Mouse (Mus musculus) adrenal gland, postnatal 36 days (tissue): ENCODE results near the gene Prodh2. TPM values are rescaled to one million over a fixed set of nuclear protein-coding genes. Genes with fewer than 3 reads are reported as not detected.
A peak's percentile ranks its signal among the peaks of the same experiment; 100 is the strongest.

ENCODE experiments used
- DNase-seq, 2 experiments: peaks; one replicate each; pipeline ENCODE4 v3.0.0; 2021; ENCODE audit warnings: mixed read lengths in 1 of 2
- microRNA-seq: library from miRNA; unstranded; fragments of <30 nt; microRNA quantifications from one replicate; pipeline ENCODE4 v1.2.0, GENCODE M21; 2021
- total RNA-seq, 2 experiments: library from RNA; stranded (reverse); gene quantifications; 2 replicates each; pipeline ENCODE4 v1.2.3; 2021

Prodh2 gene
- total RNA-seq, 2 experiments from 2014 or later: 0.53 TPM; not detected in 1

GRCm38 (mm10) chr7:30550603-30551002 lies 57.2 kb downstream of the Prodh2 start:
- no peak for DNase-seq

GRCm38 (mm10) chr7:30551445-30552101 lies 58.2 kb downstream of the Prodh2 start:
- no peak for DNase-seq

- peak; percentile 95 to 97 for DNase-seq
Measured at GRCm38 (mm10) chr7:30552102-30553020, 58.9 kb downstream of the Prodh2 start, which contains the start of the genes Hspb6 and Proser3. Hspb6 (plus strand) TSS chr7:30552178. Proser3 (minus strand) TSS chr7:30552299.

- peak; percentile 79 to 83 for DNase-seq
Measured at GRCm38 (mm10) chr7:30553021-30553589, 59.7 kb downstream of the Prodh2 start.

- DNase-seq: no peak
Measured at GRCm38 (mm10) chr7:30553810-30554584, 60.6 kb downstream of the Prodh2 start.

GRCm38 (mm10) chr7:30556894-30557536 lies 63.6 kb downstream of the Prodh2 start:
- no peak for DNase-seq

- DNase-seq: peak in 1 of 2 experiments; percentile 38
Measured at GRCm38 (mm10) chr7:30557901-30558514, 64.6 kb downstream of the Prodh2 start.

GRCm38 (mm10) chr7:30558656-30559442 lies 65.4 kb downstream of the Prodh2 start:
- DNase-seq: no peak

- peak; percentile 97 to 98 for DNase-seq
Measured at GRCm38 (mm10) chr7:30559443-30559954, 66.1 kb downstream of the Prodh2 start, which contains the start of gene Lin37. Lin37 (minus strand) TSS chr7:30559838.

GRCm38 (mm10) chr7:30560296-30560695 lies 66.9 kb downstream of the Prodh2 start:
- no peak for DNase-seq

- no peak for DNase-seq
Measured at GRCm38 (mm10) chr7:30562526-30563116, 69.2 kb downstream of the Prodh2 start.

Small RNA genes lying within 50 kb of the gene (microRNA-seq; reads per million reads assigned to microRNA genes)
- gene Gm38670: 1.00 reads per million

Other genes starting within 250 kb of the Prodh2 start
- gene Thap8, start 213.5 kb upstream of the Prodh2 start, total RNA-seq: under 1 TPM; 0.46 to 0.56 TPM
- gene Wdr62, start 213.2 kb upstream of the Prodh2 start, total RNA-seq: 1 to 10 TPM; 4.6 to 5.7 TPM
- gene Clip3, start 201.9 kb upstream of the Prodh2 start, total RNA-seq: 10 to 100 TPM; 16.6 to 18.3 TPM
- gene Alkbh6, start 184.9 kb upstream of the Prodh2 start, total RNA-seq: 10 to 100 TPM; 56.9 to 81.3 TPM
- gene Syne4, start 178.8 kb upstream of the Prodh2 start, total RNA-seq: 10 to 100 TPM; 21.8 to 49.1 TPM
- gene E130208F15Rik, start 171.9 kb upstream of the Prodh2 start, total RNA-seq: 1 to 10 TPM in 1 of 2 experiments, under 1 TPM in 1; 0.93 to 1.3 TPM
- gene Sdhaf1, start 169.7 kb upstream of the Prodh2 start, total RNA-seq: 10 to 100 TPM; 13.2 to 16.0 TPM
- 10 to 100 TPM in 1 of 2 experiments, 1 to 10 TPM in 1; 7.4 to 14.7 TPM for gene Lrfn3, start 130.8 kb upstream of the Prodh2 start, total RNA-seq
- 10 to 100 TPM; 22.5 to 35.7 TPM for gene Tyrobp, start 79.9 kb upstream of the Prodh2 start, total RNA-seq
- 1 to 10 TPM; 1.8 to 2.0 TPM for gene Hcst, start 73.8 kb upstream of the Prodh2 start, total RNA-seq
- gene Nfkbid, start 71.9 kb upstream of the Prodh2 start, total RNA-seq: 1 to 10 TPM in 1 of 2 experiments, under 1 TPM in 1; 0.89 to 1.0 TPM
- 10 to 100 TPM; 23.5 to 28.6 TPM for gene Aplp1, start 48.1 kb upstream of the Prodh2 start, total RNA-seq
- gene Kirrel2, start 35.9 kb upstream of the Prodh2 start, total RNA-seq: not detected
- gene Nphs1, start 35.3 kb upstream of the Prodh2 start, total RNA-seq: not detected
- gene Arhgap33, start 41.4 kb downstream of the Prodh2 start, total RNA-seq: 1 to 10 TPM; 2.5 to 2.9 TPM
- 10 to 100 TPM; 27.1 to 28.3 TPM for gene Hspb6, start 58.6 kb downstream of the Prodh2 start, total RNA-seq
- gene Proser3, start 58.7 kb downstream of the Prodh2 start, total RNA-seq: 1 to 10 TPM; 7.8 to 8.5 TPM
- 10 to 100 TPM; 46.2 to 55.4 TPM for gene Lin37, start 66.2 kb downstream of the Prodh2 start, total RNA-seq
- 10 to 100 TPM; 68.8 to 70.8 TPM for gene U2af1l4, start 69.7 kb downstream of the Prodh2 start, total RNA-seq
- gene Gm49396, start 69.7 kb downstream of the Prodh2 start, total RNA-seq: 1 to 10 TPM; 3.5 to 6.7 TPM
- 100 to 1,000 TPM; 141 to 163 TPM for gene Psenen, start 70.0 kb downstream of the Prodh2 start, total RNA-seq
- gene Igflr1, start 71.8 kb downstream of the Prodh2 start, total RNA-seq: 1 to 10 TPM; 2.0 to 3.2 TPM
- gene Kmt2b, start 95.1 kb downstream of the Prodh2 start, total RNA-seq: 10 to 100 TPM; 38.5 to 44.5 TPM
- under 1 TPM in 1 of 2 experiments, not detected in 1; 0.72 TPM for gene Zbtb32, start 105.3 kb downstream of the Prodh2 start, total RNA-seq
- under 1 TPM in 1 of 2 experiments, not detected in 1; 0.43 TPM for gene Upk1a, start 119.2 kb downstream of the Prodh2 start, total RNA-seq
- gene Cox6b1, start 132.5 kb downstream of the Prodh2 start, total RNA-seq: 1,000 to 10,000 TPM; 1,179 to 1,185 TPM
- not detected for gene Etv2, start 142.2 kb downstream of the Prodh2 start, total RNA-seq
- gene Rbm42, start 156.7 kb downstream of the Prodh2 start, total RNA-seq: 10 to 100 TPM; 83.0 to 88.1 TPM
- 10 to 100 TPM; 10.1 to 10.5 TPM for gene Haus5, start 171.4 kb downstream of the Prodh2 start, total RNA-seq
- not detected for gene Pmis2, start 178.0 kb downstream of the Prodh2 start, total RNA-seq
- gene 2200002J24Rik, start 205.3 kb downstream of the Prodh2 start, total RNA-seq: 1 to 10 TPM; 4.8 to 6.3 TPM
- 1 to 10 TPM; 3.1 to 5.9 TPM for gene Atp4a, start 218.6 kb downstream of the Prodh2 start, total RNA-seq
- 100 to 1,000 TPM; 229 to 231 TPM for gene Tmem147, start 235.9 kb downstream of the Prodh2 start, total RNA-seq